Mouse (Mus musculus) MEL (cell line): ENCODE data around the gene Gm47995.

Experiments
- CTCF ChIP-seq, 3 experiments: IDR thresholded peaks in 2 of 3; conservative IDR thresholded peaks in 1 of 3; 2 replicates each; pipeline ENCODE4 v1.5.1; 2011 to 2012; ENCODE audit warnings: low read length in 3 of 3, low read depth in 2 of 3, mild to moderate bottlenecking in 2 of 3, improper control_type of control experiment in 1 of 3, inconsistent platforms in 1 of 3, mixed read lengths in 1 of 3, moderate library complexity in 1 of 3; ENCODE audit not compliant: control insufficient read depth in 1 of 3, insufficient read depth in 1 of 3, poor library complexity in 1 of 3, severe bottlenecking in 1 of 3
- MAX ChIP-seq: IDR thresholded peaks from 2 replicates; pipeline ENCODE4 v1.6.1; 2011; ENCODE audit warnings: low read length, improper control_type of control experiment
- POLR2A ChIP-seq, 2 experiments: IDR thresholded peaks; 2 replicates each; pipeline ENCODE4 v1.6.1; 2011 to 2012; ENCODE audit warnings: low read length in 2 of 2, mild to moderate bottlenecking in 2 of 2, control low read depth in 1 of 2, improper control_type of control experiment in 1 of 2, low read depth in 1 of 2, moderate library complexity in 1 of 2; ENCODE audit not compliant: control insufficient read depth in 1 of 2, insufficient read depth in 1 of 2, poor library complexity in 1 of 2
- POLR2AphosphoS2 ChIP-seq: IDR thresholded peaks from 2 replicates; pipeline ENCODE4 v1.6.1; 2011; ENCODE audit warnings: low read length, improper control_type of control experiment
- RAD21 ChIP-seq: IDR thresholded peaks from 2 replicates; pipeline ENCODE4 v1.6.1; 2011; ENCODE audit warnings: mild to moderate bottlenecking, low read depth, low read length, improper control_type of control experiment
- SIN3A ChIP-seq: IDR thresholded peaks from 2 replicates; pipeline ENCODE4 v1.6.1; 2012; ENCODE audit warnings: low read length, improper control_type of control experiment, inconsistent platforms
- ZKSCAN1 ChIP-seq: IDR thresholded peaks from 2 replicates; pipeline ENCODE4 v1.6.1; 2012; ENCODE audit warnings: low read depth, mild to moderate bottlenecking, inconsistent platforms, low read length, improper control_type of control experiment, moderate library complexity

GRCm38 (mm10) chr1:151222561-151223267, 24.5 kb downstream of the Gm47995 start:
- no peak for TF ChIP-seq SIN3A
- no peak for TF ChIP-seq POLR2A (IDR thresholded peaks at IDR 0.05; ENCODE audit: control insufficient read depth in 1 of 2, insufficient read depth in 1 of 2, low read depth in 1 of 2, low read length in 2 of 2, poor library complexity in 1 of 2)
- TF ChIP-seq CTCF (IDR thresholded peaks at IDR 0.05 in 2 of 3, conservative IDR thresholded peaks at IDR 0.05 in 1 of 3; ENCODE audit: control insufficient read depth in 1 of 3, insufficient read depth in 1 of 3, low read depth in 2 of 3, low read length in 3 of 3, poor library complexity in 1 of 3, severe bottlenecking in 1 of 3), result no peak
- no peak for TF ChIP-seq RAD21
- no peak for TF ChIP-seq POLR2AphosphoS2
- TF ChIP-seq MAX, result no peak
- no peak for TF ChIP-seq ZKSCAN1
